Mouse (Mus musculus): ENCODE measurements around the gene Spata2l.

DNA sequence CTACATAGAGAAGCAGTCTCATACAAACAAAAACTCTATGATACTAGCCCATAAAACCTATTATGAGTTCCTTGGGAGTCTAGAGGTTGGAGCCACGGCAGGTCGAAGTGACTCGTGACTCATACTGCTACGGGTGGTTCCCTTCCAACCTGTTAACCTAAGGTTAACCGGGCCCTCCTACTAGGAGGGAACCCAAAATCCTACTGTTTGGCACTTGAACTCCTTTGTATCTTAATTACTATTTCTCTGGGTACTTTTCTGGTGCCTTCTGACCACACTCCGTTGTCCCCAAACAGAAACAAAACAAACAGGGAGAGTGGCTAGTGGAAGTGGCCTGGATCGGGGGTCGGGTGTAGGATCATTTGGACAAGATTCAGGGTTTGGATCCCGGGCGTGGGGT lies 24.2 kb downstream of the Spata2l start:
- TF ChIP-seq E2F4 (IDR thresholded peaks at IDR 0.05; ENCODE audit: insufficient read depth) (no peak), POLR2A (IDR thresholded peaks at IDR 0.05; ENCODE audit: insufficient read length, low read depth) (no peak), MAX (IDR thresholded peaks at IDR 0.05; ENCODE audit: low read depth) (no peak), CEBPB (IDR thresholded peaks at IDR 0.05; ENCODE audit: insufficient read depth, poor library complexity, severe bottlenecking) (no peak), USF1 (IDR thresholded peaks at IDR 0.05; ENCODE audit: low read depth) (no peak), TCF3 (IDR thresholded peaks at IDR 0.05; ENCODE audit: insufficient read length, low read depth) (no peak)
